Mouse (Mus musculus): ENCODE results near the gene Akap13.

The Akap13 gene

DNA sequence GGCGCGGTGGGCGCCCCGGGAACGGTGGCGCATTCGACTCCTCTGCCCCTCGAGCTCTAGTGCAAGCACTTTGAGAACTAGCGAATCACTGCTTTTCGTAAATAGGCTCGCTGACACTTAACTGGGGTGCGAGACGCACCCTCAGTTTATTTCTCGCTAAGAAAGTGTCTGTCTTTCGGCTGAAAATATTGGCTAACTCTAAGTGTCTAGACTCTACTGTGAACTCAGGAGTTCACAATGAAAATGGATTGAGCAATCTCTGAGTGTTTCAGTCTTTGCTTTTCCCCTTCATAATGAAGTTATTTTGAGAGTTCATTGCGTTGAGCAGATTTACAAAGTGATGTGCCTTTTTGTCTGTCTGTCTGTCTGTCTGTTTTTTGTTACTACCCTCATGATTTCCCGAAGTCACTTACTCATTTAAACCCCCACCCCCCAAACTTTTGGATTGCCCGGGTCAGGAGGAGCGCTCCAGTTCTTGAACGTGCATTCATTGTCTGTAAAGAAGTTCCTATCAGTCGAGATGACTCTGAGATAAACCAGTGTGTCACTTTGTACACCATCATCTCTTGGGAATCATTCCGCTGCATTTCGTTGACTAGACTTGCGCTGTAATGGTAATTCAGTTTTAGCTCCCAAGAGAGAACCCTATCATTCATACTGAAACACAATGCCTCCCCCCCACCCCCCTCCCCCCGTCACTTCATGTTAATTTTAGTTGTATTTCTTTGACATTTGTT is 986 bp downstream of the Akap13 start:
- DNase-seq (ENCODE audit: low read depth, low spot score) = peak; percentile 37

DNA sequence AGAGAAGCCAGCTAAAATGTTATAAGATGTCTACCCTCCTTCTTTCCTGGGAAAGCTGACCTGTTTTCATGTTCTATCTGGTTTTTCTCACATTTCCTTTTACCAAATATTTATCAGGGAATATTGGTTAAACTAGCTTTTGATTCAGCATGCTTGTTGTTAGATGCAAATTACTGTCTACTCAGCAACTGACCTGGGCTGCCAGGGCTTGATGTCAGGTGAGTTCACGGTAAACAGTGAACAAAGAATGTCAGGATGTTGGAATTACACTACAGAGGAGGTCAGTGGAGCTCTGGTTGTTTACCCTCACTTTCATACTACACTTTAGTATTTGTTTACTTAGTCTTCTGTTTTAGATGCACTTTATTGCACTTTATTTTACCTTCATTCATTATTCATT is 5.0 kb downstream of the Akap13 start:
- DNase-seq (ENCODE audit: low read depth, low spot score) = no peak

DNA sequence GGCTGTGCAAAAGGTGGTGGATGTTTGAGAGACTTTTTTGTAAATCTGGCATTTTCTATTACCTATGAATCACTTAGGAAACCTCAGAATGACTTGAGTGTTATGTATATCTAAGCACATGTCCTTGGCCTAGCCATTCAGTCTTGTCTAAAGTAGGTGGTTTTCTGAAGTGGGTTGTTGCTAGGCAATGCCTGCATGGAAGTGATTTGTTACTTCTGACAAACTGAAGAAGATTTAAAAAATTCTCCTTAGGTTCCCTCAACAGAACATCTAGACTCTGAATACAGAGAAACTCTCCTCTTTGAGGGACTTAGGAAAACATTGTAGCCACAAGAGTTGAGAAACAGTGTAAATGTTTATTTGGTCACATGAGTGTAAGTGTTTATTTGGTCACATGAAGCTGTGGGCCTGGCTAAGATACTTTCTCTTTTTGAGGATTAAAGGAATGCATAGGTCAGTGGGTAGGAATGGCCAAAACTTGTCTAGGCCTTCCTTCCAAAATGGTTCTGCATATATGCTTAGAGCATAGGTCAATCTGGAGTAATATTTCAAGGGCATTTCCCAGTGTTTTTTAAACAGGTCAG is 8.3 kb downstream of the Akap13 start:
- no peak for DNase-seq (ENCODE audit: low read depth, low spot score)

DNA sequence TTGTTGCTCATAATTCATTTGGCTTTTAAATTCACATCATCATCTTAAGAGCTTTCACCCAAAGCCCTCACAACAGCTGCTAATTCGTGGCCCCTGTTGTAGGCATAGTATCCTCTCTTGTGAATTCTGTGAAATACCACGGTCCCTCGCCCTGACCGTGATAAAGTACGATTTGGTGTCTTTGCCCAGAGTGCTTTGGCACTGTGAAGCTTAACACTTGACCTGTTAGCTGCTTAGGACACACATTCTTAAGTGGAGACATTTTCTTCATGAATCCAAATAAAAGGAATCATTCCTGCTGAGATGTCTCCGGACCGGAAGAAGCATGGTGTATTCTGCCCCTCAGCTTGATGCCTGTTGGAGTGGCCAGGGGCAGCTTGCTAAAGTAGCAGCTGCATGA is 12.5 kb downstream of the Akap13 start:
- no peak for DNase-seq (ENCODE audit: low read depth, low spot score)

DNA sequence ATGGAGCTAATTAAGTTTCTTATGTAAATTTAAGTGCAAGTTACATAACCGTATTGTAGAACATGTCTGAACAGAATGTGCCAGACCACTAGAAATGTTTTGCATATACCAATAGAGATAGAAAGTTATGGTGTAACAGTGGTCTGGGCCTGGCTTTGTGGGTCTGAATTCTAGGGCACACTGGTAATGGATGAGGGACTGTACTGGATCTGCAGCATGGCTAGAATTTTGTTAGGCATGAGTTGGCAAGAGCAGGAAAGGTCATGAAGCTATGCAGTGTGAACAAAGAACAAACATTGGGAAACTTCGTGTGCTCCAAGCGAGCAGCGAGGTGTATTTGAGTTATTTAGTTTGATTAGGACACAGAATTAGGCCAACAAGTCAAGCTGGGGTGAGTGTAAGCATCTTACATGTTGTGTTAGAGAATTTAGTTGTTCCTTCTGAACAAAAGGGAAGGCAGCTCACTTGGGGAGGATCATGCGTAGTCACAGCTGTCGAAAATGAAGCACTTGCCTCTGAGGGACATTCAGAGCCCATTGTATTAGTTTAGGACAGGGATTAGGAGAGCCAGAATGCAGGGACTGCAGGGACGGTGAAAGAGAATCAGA is 15.1 kb downstream of the Akap13 start:
- DNase-seq (ENCODE audit: low read depth, low spot score) = no peak

DNA sequence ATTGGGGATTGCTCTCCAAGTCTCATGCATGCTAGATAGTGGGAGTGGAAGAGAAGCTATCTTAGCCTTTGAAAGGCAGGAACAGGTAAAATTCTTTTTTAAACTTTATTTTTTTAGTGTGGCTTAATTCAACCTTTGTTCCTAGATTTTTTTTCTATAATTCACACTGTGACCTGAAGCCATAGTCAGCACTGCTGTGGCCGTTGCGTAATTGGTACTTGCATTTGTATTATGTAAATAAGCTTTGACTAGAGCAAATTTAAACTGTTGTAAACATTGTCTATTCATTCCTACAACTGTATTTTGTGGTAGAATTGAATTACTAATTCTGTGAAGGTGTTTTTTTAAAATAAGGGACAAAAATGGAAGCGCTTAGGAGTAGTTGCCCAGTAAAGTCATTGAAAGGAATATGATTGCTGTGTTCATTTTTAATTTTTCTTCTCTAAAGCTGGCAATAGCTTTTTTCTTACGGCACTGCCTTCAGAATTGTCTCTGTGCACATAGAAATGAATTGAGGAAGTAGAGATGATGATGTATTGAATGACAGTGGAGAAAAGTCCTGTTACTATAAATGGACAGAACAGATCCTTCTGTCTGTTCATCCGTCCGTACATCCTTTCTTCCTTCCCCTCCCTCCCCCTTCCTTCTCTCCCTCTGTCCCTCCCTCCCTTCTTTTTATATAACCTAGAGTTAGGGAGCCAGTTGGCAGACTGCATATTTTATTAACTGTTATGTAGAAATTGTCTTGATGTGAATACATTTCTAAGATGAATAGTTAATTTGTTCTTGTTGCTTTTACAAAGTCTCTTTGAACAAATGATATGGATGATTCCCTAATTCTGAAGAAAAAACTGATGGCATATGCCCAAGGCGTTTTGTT is 17.2 kb downstream of the Akap13 start:
- DNase-seq (ENCODE audit: low read depth, low spot score) = no peak

DNA sequence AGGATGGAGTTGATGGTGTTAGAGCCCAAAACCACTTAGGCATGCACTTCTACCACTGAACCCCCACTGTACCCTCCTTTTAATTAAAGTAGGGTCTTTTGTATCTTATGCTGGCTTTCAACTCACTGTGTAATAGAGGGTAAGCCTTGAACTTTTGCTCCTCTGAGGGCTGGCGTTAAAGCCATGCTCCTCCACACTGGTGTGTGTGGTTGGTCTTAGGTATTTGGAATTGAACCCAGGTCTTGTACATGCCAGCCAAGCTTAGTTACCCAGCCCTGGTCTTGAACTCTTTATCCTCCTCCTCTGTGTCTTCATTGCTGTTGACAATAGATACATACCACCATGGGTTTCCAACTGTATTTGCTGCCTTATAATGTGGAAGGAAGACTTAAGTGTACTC is 18.0 kb downstream of the Akap13 start:
- DNase-seq (ENCODE audit: low read depth, low spot score) = no peak

DNA sequence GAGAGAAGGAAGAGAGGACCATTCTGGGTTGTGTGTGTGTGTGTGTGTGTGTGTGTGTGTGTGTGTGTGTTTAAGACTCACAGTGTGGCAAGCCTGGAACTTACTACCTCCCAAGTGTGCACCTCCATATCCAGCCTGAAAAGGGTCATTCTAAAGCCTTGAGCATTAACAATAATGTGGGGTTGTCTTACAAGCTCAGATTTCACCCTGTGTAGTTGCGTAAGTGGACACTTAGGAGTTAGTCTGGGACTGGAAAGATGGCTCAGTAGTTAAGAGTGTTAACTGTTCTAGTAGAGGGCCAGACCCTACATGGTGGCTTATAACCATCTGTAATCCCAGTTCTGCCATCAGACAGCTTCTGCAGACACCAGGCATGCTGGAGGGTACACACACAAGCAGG is 18.7 kb downstream of the Akap13 start:
- no peak for DNase-seq (ENCODE audit: low read depth, low spot score)

DNA sequence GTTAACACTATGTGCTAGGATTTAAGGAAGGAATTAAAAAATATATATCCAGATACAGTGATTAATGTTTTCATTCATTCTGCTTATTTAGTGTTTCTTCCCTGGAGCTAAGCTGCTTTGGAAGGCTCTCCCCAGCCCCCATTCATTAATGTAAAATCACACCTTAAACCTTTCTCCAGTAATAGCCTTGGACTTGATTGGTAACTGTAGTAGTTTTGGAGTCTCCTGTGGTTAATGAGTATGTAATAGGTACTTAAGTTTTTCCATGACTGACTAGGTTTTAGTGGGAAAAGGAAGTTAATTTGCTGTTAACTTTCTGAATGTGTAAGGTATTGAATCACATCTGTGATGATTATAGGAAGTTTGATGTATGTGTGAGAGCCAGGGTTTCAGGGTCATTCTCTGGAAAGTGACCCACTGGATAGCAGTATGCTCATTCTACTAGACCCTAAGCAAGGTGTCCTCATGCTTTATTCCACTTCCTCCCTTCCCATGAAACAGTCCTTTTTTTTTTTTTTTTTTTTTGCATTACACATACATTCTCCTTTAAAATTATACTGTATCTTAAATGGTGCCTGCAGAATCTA is 19.3 kb downstream of the Akap13 start:
- no peak for DNase-seq (ENCODE audit: low read depth, low spot score)

DNA sequence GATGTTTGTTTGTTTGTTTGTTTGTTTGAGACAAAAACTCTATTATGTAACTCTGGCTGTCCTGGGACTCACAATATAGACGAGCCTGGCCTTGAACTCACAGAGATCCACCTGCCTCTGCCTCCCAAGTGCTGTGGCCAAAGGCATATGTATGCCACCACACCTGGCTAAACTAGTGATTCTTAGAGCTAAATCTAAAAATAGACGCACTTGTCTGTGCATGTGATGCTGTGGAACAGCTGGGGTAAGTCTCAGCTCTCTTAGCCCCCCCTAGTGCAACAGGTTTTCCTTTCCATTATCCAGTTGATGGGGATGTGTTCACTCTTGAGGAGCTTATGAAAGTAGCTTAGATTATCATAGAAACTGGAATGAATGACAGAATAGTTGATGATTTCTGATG is 22.7 kb downstream of the Akap13 start:
- no peak for DNase-seq (ENCODE audit: low read depth, low spot score)

DNA sequence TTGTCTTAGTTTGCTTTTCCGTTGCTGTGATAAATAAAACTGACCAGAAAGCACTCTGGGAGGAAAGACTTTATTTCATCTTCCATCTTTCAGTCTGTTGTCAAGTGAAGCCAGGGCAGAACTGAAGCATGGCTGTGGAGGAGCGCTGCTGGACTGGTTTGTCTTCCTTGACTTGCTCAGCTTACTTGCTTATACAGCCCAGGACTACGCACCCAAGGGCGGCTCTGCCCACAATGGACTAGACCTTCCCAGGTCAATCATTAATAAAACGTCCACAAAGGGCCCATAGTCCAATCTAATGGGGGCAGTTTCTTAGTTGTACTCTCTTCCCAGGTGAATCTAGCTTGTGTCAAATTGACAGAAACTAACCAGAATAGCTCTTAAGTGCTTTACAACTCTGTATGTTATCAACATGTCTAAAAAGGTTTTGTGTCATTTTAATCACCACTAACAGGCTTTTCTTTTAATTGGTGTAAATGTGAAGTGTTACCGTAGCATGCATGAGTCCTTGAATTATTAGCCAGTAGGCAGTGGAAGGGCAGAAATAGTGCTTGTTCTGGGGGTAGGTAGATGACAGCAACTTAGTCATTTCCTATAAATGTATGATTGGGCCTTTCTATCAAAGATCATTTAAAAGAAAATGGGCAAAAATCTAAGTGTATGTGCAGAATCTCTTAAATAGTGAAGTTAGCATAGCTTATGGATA is 25.5 kb downstream of the Akap13 start:
- no peak for DNase-seq (ENCODE audit: low read depth, low spot score)

DNA sequence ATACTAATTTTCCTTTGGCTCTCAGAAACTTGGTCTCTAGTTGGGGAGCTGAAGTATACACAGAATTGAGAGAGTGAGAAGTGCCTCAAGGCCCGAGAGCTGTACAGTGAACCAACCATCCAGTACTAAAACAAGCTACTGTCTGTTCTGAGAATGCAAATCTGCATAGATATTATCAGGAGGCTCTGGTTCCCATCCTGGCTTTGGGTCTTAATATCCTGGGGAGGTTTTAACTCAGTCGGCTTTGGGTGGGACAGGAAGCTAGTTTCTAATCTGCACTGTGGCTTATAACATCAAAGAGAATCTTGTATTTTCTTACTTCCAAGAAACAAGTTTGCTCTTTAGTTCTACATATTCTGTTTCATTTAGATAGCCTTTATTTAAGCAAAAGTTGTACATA is 30.7 kb downstream of the Akap13 start:
- peak; percentile 77 for DNase-seq (ENCODE audit: low read depth, low spot score)

DNA sequence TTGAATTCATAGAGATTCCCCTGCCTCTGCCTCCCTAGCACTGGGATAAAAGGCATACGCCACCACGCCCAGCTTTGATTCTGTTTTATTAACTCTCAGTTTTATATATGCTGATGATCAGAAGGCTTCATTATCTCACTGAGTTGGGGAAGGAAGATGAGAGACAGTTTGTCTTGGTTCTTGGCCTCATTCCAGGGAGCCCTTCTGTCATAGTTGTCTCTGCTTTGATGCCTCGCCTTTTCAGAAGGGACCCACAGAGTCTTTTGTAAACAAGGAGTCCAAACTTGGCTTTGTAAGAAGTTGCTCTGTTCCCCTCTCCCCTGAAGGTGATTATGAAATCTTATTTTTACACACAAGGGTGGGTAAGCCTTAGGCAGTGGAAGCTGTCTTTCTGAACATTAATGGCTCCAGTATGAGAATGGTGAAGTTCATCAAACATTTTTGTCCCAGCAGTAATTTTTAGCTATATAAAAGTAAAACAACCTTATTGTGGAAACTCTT is 40.7 kb downstream of the Akap13 start:
- peak; percentile 48 for DNase-seq (ENCODE audit: low read depth, low spot score)

DNA sequence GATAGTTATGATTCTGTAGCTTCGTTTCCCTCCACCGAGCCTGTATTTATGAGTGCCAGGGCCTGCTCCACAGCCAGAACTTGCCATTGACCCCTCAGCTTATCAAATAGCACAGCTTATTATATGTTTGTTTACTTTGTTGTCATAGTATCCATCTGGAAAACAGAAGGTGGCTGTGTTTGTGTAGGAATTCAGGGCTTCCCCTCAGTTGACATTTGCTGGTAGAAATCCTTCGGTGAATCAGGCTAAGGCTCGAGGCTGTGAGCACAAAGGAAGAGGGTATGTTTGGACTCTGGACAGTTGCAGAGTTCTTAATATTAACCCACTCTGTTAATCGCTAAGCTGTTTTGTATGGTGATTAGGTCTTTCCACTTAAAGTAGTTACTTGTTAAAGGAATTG is 43.3 kb downstream of the Akap13 start:
- no peak for DNase-seq (ENCODE audit: low read depth, low spot score)

DNA sequence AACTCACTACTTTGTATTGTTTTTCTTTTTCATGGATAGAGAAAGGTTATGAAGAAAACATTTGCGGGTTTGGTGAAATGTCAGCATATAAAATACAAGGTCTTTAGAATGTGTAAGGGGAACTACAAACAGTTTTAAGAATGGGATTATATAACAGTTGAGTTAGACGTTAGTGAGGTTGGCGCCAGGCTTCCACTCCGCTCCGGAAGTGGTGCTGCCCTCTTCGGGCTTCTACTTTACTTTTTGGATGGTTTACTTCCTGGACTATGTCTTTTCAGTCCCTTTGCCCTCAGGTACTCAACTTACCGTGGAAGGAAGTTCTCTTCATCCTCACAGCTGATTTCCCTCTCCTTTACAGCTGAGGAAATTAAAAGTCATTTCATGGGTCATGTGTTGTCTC is 43.9 kb downstream of the Akap13 start:
- DNase-seq (ENCODE audit: low read depth, low spot score) = no peak

DNA sequence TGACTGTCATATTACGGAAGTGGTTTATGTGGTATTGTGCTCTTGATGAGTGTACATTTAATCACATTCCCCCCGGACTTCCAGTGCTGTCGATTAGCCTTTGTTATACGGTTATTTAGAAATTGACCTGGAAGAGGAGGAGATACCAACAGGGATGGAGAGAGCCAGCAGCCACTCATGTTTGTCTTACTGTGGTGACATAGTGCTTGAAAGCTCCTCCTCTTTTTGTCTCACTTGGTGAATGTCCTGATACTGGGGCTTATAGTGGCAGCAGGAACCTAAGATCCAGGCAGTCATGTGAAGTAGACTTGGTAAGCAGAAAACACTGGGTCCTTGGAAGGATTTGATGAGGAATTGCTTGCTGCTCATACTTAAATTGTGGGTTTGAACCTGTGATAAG is 44.8 kb downstream of the Akap13 start:
- DNase-seq (ENCODE audit: low read depth, low spot score) = no peak

DNA sequence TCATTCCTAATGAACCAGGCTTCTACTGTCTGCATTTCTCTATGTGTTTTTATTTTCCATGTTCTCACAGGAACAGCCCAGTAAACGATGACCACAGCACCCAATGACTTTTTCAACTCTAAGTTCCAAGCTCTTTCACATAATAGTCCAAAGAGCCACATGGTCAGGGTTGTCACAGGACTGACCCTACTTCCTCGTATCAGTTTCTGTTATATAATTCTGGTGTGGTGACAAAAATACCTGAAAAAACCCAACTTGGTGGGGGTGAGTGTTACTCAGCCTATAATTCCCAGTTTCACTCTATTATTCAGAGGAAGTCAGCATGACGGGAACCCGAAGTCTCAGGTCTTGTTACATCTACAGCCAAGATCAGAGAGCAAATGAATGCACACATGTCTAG is 45.5 kb downstream of the Akap13 start:
- no peak for DNase-seq (ENCODE audit: low read depth, low spot score)

DNA sequence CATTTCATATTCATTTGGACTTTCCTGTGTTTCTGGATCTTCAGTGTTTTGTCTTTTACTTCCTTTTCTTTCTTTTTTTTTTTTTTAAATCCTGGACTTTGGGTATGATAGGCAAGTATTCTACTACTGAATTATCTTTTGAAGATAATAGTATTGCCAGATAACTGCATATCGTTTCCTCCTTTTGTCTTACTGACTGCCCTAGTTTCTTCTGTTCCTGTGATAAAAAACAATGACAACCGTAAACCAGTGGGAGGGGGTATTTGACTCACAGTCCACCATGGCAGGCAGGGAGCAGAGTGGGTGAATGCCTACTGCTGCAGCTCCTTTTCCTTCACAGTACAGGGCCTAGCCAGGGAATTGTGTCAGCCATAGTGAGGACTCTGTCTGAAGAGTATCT is 49.2 kb downstream of the Akap13 start:
- no peak for DNase-seq (ENCODE audit: low read depth, low spot score)

DNA sequence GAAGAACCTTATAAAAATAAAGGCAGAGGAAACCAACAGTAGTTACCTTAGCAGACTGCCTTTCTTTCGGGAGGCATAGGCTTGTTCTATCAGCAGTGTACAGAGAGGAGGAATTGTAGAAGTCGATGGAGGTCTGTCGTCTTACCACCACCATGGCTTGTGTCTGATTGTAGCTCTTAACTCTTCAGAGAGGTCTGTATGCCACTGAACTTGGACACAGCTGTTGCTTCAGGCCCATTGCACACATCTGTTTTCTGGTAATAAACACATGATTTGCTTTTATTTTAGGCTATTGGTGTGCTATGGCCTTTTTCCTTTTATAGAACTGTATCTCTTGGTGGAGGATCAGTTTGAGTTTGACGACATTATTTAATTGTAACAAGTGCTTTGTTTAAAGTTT is 51.3 kb downstream of the Akap13 start:
- no peak for DNase-seq (ENCODE audit: low read depth, low spot score)

DNA sequence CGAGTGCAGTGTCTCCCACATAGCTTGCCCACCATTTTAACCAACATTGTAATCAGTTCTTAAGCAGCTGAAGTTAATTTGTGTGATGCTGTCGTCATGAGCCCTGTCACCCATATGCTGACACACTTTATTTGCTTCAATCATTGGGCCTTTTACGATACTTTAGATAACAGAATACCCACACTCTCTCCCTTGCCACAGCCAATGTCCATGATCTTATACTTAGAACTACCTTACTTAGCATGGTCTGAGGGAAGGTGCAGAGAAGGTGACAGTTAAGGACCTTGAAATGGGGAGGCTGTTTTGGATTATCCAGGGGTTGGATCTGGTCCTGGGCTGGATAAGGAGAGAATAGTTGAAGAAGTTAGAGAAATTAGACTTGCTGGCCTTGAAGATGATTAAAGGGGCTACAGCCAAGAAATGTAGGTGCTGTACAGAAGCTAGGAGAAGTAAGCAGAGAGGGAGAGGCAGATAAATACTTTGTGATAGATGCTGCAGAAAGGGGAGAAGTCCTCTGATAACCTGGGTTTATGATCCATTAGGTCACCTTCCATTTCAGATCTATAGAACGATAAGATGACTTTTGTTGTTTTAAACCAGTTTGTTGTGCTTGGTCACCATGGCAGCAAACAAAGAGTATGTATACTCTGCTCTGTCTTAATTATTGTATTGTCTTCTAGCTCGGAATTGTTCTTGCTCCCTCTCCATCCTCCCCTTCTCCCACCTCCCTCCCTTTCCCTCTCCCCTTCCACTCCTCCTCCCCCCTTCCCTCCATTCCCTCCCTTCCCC is 53.9 kb downstream of the Akap13 start:
- peak; percentile 51 for DNase-seq (ENCODE audit: low read depth, low spot score)

Measured in CD4-positive helper T cell, adult 2 months (primary cell).